ENCODE assay signal across 8 mouse cellular contexts in genomic region chr11:101700446-101700845, GRCm38 (mm10). TPM values are rescaled to one million over a fixed set of nuclear protein-coding genes. Genes with fewer than 3 reads are reported as not detected.
DNase-seq lines count a peak whose midpoint lies in the region; ATAC-seq and TF ChIP-seq lines count a peak whose summit lies in the region.

No protein-coding gene starts in this region.

- no peaks in the 10 kb centered on the region for H3K36me3 ChIP-seq in forebrain, embryonic 13.5 days (ENCODE audit: poor library complexity, severe bottlenecking)
- H3K36me3 ChIP-seq in forebrain, embryonic 14.5 days (ENCODE audit: control insufficient read depth, insufficient read depth, low read length), result no peaks in the 10 kb centered on the region
- no peaks in the 10 kb centered on the region for H3K36me3 ChIP-seq in heart, embryonic 14.5 days (ENCODE audit: control insufficient read depth, insufficient read depth, low read length)
- no peaks in the 10 kb centered on the region for H3K36me3 ChIP-seq in liver, postnatal 0 days (replicated peaks; ENCODE audit: insufficient read depth, low read length)

- H3K27ac ChIP-seq in forebrain, embryonic 13.5 days, result no peak overlapping the region
- H3K27ac ChIP-seq in forebrain, embryonic 14.5 days (ENCODE audit: low read depth, low read length), result no peak overlapping the region
- no peak overlapping the region for H3K27ac ChIP-seq in heart, embryonic 14.5 days (replicated peaks in 1 of 2; ENCODE audit: control insufficient read depth in 1 of 2, insufficient read depth in 1 of 2, low read depth in 2 of 2, low read length in 2 of 2)
- peak overlapping the region; percentile 92 for H3K27ac ChIP-seq in liver, postnatal 0 days (ENCODE audit: low read depth)

- ATAC-seq in forebrain, embryonic 13.5 days, result no peak
- no peak for ATAC-seq in forebrain, embryonic 14.5 days
- no peak for ATAC-seq in heart, embryonic 14.5 days (ENCODE audit: insufficient number of reproducible peaks, insufficient read depth, low FRiP score, low read depth)
- ATAC-seq in liver, postnatal 0 days, result peak; percentile 91
- no peak for ATAC-seq in megakaryocyte-erythroid progenitor cell, adult 5-6 weeks (replicated peaks; ENCODE audit: low FRiP score, low TSS enrichment, poor library complexity, severe bottlenecking)

- H3K4me1 ChIP-seq in forebrain, embryonic 13.5 days, result peaks cover 31% of the 10 kb centered on the region
- peaks cover 15% of the 10 kb centered on the region for H3K4me1 ChIP-seq in forebrain, embryonic 14.5 days (ENCODE audit: control insufficient read depth, insufficient read depth, low read length)
- peaks cover 15% of the 10 kb centered on the region in 2 experiments; a peak in 3 of 4 replicates for H3K4me1 ChIP-seq in heart, embryonic 14.5 days (ENCODE audit: control insufficient read depth in 2 of 2, insufficient read depth in 2 of 2, low read length in 2 of 2)
- peaks cover 32% of the 10 kb centered on the region for H3K4me1 ChIP-seq in liver, postnatal 0 days (ENCODE audit: insufficient read depth)

- no peaks in the 10 kb centered on the region for H3K9me3 ChIP-seq in forebrain, embryonic 13.5 days (replicated peaks)
- H3K9me3 ChIP-seq in forebrain, embryonic 14.5 days (replicated peaks; ENCODE audit: control insufficient read depth, low read length), result 0 out of 2 replicates have a peak, but pooled peaks cover 2% of the 10 kb centered on the region
- 0 out of 2 replicates have a peak, but pooled peaks cover 3% of the 10 kb centered on the region for H3K9me3 ChIP-seq in heart, embryonic 14.5 days (ENCODE audit: control insufficient read depth, low read length)
- no peaks in the 10 kb centered on the region for H3K9me3 ChIP-seq in liver, postnatal 0 days (ENCODE audit: low read length)

- 71% methylated on average over 12 of the region's 12 CpGs for WGBS in forebrain, embryonic 13.5 days
- 67% methylated on average over 12 of the region's 12 CpGs for WGBS in forebrain, embryonic 14.5 days
- WGBS in heart, embryonic 14.5 days, result 16% methylated on average over 12 of the region's 12 CpGs
- WGBS in liver, postnatal 0 days (ENCODE audit: insufficient replicate concordance), result 16% methylated on average over 12 of the region's 12 CpGs

- H3K27me3 ChIP-seq in forebrain, embryonic 13.5 days, result no peaks in the 10 kb centered on the region
- H3K27me3 ChIP-seq in forebrain, embryonic 14.5 days (replicated peaks; ENCODE audit: control insufficient read depth, insufficient read depth, low read length), result no peaks in the 10 kb centered on the region
- no peaks in the 10 kb centered on the region for H3K27me3 ChIP-seq in heart, embryonic 14.5 days (ENCODE audit: control insufficient read depth, insufficient read depth, low read length)
- no peaks in the 10 kb centered on the region for H3K27me3 ChIP-seq in liver, postnatal 0 days (ENCODE audit: insufficient read depth, low read length)

- no peak overlapping the region for H3K4me3 ChIP-seq in forebrain, embryonic 13.5 days
- H3K4me3 ChIP-seq in forebrain, embryonic 14.5 days (ENCODE audit: low read depth, low read length), result no peak overlapping the region
- no peak overlapping the region for H3K4me3 ChIP-seq in heart, embryonic 14.5 days (ENCODE audit: control insufficient read depth in 1 of 2, insufficient read depth in 1 of 2, low read depth in 1 of 2, low read length in 2 of 2)
- no peak overlapping the region for H3K4me3 ChIP-seq in liver, postnatal 0 days (ENCODE audit: low read depth, low read length)

- no peak for DNase-seq in forebrain, embryonic 14.5 days (ENCODE audit: low spot score)
- DNase-seq in urinary bladder, postnatal 14 days (ENCODE audit: low spot score), result peak; percentile 62
- no peak for DNase-seq in urinary bladder, adult 2 months (ENCODE audit: low spot score)
- DNase-seq in liver, postnatal 0 days, result peak; percentile 59
- DNase-seq in neural tube, embryonic 10.5 days (ENCODE audit: extremely low spot score, low spot score), result no peak

- peak; percentile 74 for TF ChIP-seq EP300 in liver, postnatal 0 days (IDR thresholded peaks at IDR 0.05; ENCODE audit: low read depth)

- H3K4me2 ChIP-seq in forebrain, embryonic 13.5 days, result no peak overlapping the region
- no peak overlapping the region for H3K4me2 ChIP-seq in forebrain, embryonic 14.5 days (ENCODE audit: low read length)
- H3K4me2 ChIP-seq in heart, embryonic 14.5 days (ENCODE audit: low read length), result peak overlapping the region; percentile 8; the same call in 1 of the 2 replicates
- H3K4me2 ChIP-seq in liver, postnatal 0 days (ENCODE audit: low read depth, low read length), result peak overlapping the region; percentile 13; the same call in 1 of the 2 replicates

- TF ChIP-seq CTCF in liver, postnatal 0 days (IDR thresholded peaks at IDR 0.05; ENCODE audit: low read depth), result no peak

- H3K9ac ChIP-seq in forebrain, embryonic 13.5 days, result 0 out of 2 replicates have a peak overlapping the region, but pooled peaks have one; percentile 12
- no peak overlapping the region for H3K9ac ChIP-seq in forebrain, embryonic 14.5 days (ENCODE audit: low read length)
- no peak overlapping the region for H3K9ac ChIP-seq in heart, embryonic 14.5 days (ENCODE audit: low read length)
- no peak overlapping the region; the same call in 1 of the 2 replicates for H3K9ac ChIP-seq in liver, postnatal 0 days (replicated peaks)

RNA-seq across cellular contexts. Expression of gene Dhx8, which starts 32.3 kb away (rescaled TPM):
- polyA plus RNA-seq in forebrain, embryonic 13.5 days (2015; fragmentation: Nextera tagmentation; extraction: Ambion mirVana), result 39.2 and 44.8 TPM in 2 replicates
- 31.6 and 33.3 TPM in 2 replicates for polyA plus RNA-seq in forebrain, embryonic 14.5 days (2014; fragmentation: Nextera tagmentation; extraction: Ambion mirVana)
- 14.7 and 15.4 TPM in 2 replicates for polyA plus RNA-seq in urinary bladder, adult 2 months (2012; rRNA removed)
- 18.5 and 21.2 TPM in 2 replicates for polyA plus RNA-seq in heart, embryonic 14.5 days (2014; fragmentation: Nextera tagmentation; extraction: Ambion mirVana)
- 10.2 and 12.9 TPM in 2 replicates for polyA plus RNA-seq in liver, postnatal 0 days (2015; fragmentation: Nextera tagmentation; extraction: Ambion mirVana)
- total RNA-seq in megakaryocyte-erythroid progenitor cell, adult 5-6 weeks (2014; fragmentation: Nextera tagmentation), result 31.5 and 41.1 TPM in 2 replicates
- 26.8 and 49.1 TPM in 2 replicates for total RNA-seq in megakaryocyte-erythroid progenitor cell, adult 5-6 weeks (2017)

RNA-seq across cellular contexts. Expression of gene Arl4d, which starts 35.1 kb away (rescaled TPM):
- polyA plus RNA-seq in forebrain, embryonic 13.5 days (2015; fragmentation: Nextera tagmentation; extraction: Ambion mirVana), result 32.5 and 40.6 TPM in 2 replicates
- polyA plus RNA-seq in forebrain, embryonic 14.5 days (2014; fragmentation: Nextera tagmentation; extraction: Ambion mirVana), result 40.5 and 42.7 TPM in 2 replicates
- polyA plus RNA-seq in urinary bladder, adult 2 months (2012; rRNA removed), result 41.9 and 52.2 TPM in 2 replicates
- polyA plus RNA-seq in heart, embryonic 14.5 days (2014; fragmentation: Nextera tagmentation; extraction: Ambion mirVana), result 6.2 and 6.7 TPM in 2 replicates
- polyA plus RNA-seq in liver, postnatal 0 days (2015; fragmentation: Nextera tagmentation; extraction: Ambion mirVana), result 3.4 and 4.1 TPM in 2 replicates
- 0.22 TPM in 1 of 2 replicates, not detected in the other for total RNA-seq in megakaryocyte-erythroid progenitor cell, adult 5-6 weeks (2014; fragmentation: Nextera tagmentation)
- 5.8 TPM in 1 of 2 replicates, not detected in the other for total RNA-seq in megakaryocyte-erythroid progenitor cell, adult 5-6 weeks (2017)

Comparison
In these comparisons a context has a peak if more than half of its experiments do, and no peak if none do; other contexts are left out.
1. DNase-seq: peak in urinary bladder, postnatal 14 days (single experiment) and liver, postnatal 0 days (single experiment); none in forebrain, embryonic 14.5 days (single experiment), urinary bladder, adult 2 months (single experiment) and neural tube, embryonic 10.5 days (single experiment).
2. H3K4me2 ChIP-seq: peak in heart, embryonic 14.5 days (single experiment) and liver, postnatal 0 days (single experiment); none in forebrain, embryonic 13.5 days (single experiment) and forebrain, embryonic 14.5 days (single experiment).